Mouse (Mus musculus): ENCODE measurements at regions not wholly inside any gene's neighbourhood (a gene's known extent, or its start where the extent isn't known, plus 50 kb on each side); places are given as distances from the start of the nearest gene placed in this dataset.

DNA sequence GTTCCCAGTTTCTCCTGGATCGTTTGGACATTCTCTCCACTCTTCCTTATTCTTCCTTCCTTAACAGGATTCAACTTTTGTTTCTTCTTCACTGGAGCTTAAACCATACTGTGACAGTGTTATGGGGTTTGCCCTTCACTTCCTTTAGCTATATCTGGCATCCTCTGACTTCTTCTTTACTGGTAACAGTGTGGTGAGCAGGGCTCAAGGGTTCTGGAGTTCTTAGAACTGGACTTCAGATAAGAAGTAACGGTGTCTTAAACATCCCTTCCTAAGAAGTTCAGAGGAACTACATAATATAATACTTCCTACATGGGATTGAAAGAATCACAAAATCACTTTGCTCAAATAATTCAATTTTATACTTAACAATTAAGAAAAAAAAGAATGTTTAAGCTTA lies 237.5 kb upstream of the Cited2 start:
- peak; percentile 66 for ATAC-seq (ENCODE audit: poor library complexity, severe bottlenecking)

DNA sequence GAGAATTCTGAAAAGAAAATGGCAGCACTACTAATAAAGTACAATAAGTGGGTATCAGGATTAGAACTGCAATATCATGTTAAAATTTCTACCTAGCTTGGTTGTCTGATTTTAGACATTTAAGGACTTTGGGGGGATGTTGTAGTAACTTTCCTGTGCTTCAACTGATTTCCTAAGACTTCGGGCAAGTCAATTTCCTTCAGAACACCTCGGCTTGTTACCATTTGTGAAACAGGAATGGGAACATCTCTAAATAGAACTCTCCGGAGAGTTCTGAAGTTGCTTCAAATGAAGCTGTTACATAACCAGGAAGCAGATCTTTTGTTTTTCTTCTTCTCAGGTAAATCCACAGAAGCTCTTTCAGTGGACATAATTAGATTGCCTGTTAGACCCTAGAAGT lies 237.0 kb upstream of the Cited2 start:
- ATAC-seq (ENCODE audit: poor library complexity, severe bottlenecking), result peak; percentile 37

DNA sequence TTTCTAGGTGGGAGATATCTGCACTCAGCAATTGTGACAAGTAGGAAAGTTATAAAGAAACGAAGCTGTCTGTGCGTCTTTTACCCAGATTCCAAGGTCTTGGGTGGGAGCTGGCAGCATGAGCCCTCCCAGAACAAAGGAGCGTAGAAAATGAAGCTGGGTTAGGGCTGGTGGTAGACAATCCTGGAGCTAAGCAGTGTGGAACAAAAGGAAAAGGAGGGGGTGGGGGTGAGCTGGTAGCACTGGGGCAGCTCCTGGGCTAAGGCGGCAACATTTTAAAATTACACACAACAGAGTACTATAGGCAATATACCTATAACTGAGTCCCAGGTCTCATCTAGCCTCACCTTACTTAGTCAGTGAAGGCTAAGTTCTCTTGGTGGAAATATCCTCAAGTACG lies 235.6 kb upstream of the Cited2 start:
- ATAC-seq (ENCODE audit: poor library complexity, severe bottlenecking), result no peak

DNA sequence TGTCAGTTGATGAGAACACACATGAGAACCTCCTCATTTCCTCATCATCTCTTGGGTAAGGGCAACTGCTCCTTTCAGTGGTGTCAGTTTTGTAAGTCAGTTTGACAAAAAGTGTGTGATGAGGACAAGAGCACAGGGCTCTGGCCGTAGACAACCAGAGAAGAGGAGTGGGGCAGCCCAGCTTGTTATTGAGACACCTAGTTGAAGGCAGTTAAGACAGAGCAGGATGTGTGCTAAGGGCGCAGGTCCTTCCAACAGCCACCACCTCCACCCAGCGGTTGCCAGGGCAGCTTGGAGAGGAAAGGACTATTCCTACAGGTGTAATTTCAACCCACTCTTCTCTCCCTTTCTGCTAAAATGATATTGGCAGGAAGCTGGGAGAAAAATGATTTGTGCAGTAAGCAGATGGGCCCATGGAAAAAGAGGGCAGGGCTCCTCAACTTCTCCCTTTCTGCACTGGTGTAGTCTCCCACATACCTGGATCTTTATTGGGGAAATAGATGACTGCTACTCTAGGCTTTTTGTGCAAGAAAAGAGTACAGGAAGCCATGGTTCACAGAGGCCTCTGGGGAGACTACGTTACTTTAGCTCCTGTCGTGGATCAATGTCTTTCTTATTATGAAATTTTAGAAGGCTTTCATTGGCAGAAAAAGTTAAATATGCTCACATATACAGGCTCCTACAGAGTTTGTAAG lies 231.3 kb upstream of the Cited2 start:
- peak; percentile 96 for ATAC-seq (ENCODE audit: poor library complexity, severe bottlenecking)

DNA sequence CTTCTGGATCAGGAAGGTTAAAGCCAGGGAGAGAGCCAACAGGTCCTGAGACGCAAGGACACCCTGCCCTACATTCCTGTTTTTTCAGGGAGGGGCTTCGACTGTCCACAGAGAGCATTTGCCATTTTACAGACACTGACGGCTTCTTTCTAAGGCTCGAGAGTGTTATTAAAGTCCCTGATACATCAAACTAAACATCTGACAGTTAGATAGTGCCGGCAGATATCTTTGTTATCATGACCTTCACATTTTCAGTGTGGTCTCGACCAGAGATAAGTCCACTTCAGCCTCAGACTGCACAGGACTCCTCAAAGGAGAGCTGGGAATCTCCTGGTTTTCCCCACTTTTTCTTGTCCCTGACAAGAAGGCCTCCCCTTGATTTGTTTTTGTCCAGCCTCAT lies 229.9 kb upstream of the Cited2 start:
- ATAC-seq (ENCODE audit: poor library complexity, severe bottlenecking), result no peak

DNA sequence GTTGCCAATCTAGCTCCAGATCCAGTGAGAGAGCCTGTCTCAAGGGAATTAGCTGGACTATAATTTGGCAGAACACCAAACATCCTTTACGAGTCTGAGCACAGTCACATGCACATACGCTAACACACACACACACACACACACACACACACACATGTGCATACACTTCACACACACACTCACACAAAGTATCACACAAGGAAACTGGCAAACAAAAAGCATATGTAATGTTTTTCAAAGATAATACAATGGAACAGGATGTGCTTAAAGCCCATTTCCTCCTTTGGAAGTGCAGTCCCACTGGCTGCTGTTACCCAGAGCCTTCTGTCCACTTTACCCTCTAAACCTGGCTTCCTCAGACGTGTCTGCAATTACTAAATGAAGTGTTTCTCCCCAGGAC lies 226.2 kb upstream of the Cited2 start:
- ATAC-seq (ENCODE audit: poor library complexity, severe bottlenecking), result no peak

DNA sequence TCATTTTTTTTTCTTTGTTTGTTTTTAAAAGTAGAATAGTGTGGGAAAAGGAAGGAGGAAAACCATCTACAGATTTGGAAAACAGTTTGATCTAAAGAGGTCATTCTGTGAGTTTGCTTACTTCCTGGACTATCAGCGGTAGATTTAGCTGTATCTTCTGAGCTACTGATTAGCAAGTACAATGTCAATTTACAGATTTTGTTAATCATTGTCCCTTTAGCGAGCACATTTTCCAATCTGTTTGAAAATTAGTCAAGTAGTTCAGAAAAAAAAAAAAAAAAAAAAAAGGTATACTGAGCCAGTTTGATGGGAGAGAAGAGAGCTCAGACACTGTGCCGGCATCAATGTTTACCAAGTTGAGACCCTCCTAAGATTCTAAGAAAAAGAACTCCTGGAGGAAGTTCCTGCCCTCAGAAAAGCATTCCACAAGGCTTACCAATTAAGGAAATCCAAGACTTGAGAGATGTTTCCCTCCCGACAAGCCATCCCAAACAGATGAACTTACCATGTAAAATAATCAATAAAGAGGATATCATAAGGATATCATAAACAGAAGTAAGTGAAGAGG lies 212.3 kb upstream of the Cited2 start:
- ATAC-seq (ENCODE audit: poor library complexity, severe bottlenecking), result no peak

DNA sequence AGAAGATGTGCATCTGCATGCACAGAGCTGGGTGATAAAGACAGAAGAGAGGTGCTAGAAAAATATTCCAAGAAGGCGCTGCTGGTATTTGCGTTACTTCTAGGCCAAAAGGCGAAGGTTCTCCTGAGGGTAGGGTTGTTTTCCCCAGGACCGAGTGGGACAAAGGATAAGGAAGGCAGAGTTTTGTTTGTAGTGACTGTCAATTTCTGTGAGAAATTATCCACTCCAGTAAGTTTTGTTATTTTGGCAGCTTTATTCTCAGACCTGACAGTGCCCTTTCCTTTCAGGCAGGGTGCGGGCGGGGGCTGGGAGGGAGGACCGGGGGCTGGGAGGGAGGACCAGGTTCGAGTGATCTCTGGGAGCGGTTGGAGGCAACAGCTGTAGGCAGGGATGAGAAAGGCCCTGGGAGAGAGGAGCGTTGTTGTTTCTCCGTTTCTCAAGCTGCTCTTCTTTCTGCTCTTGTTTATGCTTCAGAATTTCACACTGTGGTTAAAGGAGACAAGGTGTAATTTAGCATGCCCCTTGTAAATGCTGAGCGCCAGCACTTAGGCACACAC lies 211.2 kb upstream of the Cited2 start:
- ATAC-seq (ENCODE audit: poor library complexity, severe bottlenecking), result no peak

- no peak for ATAC-seq (ENCODE audit: poor library complexity, severe bottlenecking)
These were observed 210.5 kb upstream of the Cited2 start for GRCm38 (mm10) chr10:17512487-17512886.

DNA sequence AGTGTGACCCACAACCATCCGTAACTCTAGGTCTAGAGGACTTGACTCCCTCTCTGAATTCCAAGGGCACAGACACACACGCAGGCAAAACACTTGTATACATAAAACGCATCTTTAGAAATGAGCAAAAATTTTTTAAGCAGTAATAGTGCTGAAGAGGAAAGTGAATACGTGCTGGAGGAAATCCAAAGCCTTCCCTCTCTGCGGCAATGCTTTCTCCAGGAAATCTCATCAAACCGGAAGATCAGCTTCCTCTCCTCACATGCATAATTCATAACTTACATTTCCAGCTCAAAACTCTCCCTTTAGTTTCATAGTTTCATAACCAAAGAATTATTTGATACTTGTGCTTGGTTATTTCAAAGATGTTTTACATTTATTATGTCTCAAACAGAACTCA lies 209.3 kb upstream of the Cited2 start:
- no peak for ATAC-seq (ENCODE audit: poor library complexity, severe bottlenecking)

- no peak for ATAC-seq (ENCODE audit: poor library complexity, severe bottlenecking)
These were observed 206.9 kb upstream of the Cited2 start for GRCm38 (mm10) chr10:17516068-17516467.

DNA sequence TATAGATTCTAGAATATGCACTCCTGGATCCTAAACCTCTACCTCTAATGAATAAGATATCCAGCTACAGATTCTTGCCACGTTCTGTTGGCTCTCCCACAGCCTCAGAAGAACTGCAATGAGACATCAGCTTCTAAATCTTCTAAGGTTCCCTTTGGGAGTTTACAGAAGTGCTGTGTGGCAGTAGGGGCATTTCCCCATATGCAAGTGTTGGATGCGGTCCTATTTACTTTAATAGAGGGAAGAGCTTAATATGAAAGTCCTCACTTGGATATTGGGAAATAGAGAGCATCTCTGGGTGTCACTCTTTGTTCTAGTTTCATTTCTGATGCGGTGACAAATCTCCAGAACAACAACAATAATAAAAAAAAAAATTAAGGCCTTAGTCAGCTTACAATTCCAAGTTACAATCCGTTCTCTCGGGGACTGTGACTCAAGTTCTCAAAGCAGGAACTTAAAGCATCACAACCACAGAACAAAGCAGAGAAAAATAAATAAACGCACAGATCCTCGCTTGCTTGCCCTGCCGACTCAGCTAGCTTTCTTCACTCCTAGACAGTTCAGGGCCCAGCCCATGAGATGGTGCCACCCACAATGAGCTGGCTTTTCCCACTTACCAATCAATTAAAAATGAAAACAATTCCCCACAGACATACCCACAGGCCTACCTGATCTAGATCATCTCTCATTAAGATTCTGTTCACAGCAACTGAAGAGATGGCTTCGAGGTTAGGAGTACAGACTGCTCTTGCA lies 204.4 kb upstream of the Cited2 start:
- ATAC-seq (ENCODE audit: poor library complexity, severe bottlenecking), result peak; percentile 78

GRCm38 (mm10) chr10:17522026-17522541 lies 200.9 kb upstream of the Cited2 start:
- peak; percentile 80 for ATAC-seq (ENCODE audit: poor library complexity, severe bottlenecking)

- no peak for ATAC-seq (ENCODE audit: poor library complexity, severe bottlenecking)
These were observed 199.3 kb upstream of the Cited2 start for GRCm38 (mm10) chr10:17523558-17524328.

- peak; percentile 79 for ATAC-seq (ENCODE audit: poor library complexity, severe bottlenecking)
These were observed 195.8 kb upstream of the Cited2 start for GRCm38 (mm10) chr10:17527151-17527737.

GRCm38 (mm10) chr10:17528116-17528515 lies 194.9 kb upstream of the Cited2 start:
- peak; percentile 46 for ATAC-seq (ENCODE audit: poor library complexity, severe bottlenecking)

DNA sequence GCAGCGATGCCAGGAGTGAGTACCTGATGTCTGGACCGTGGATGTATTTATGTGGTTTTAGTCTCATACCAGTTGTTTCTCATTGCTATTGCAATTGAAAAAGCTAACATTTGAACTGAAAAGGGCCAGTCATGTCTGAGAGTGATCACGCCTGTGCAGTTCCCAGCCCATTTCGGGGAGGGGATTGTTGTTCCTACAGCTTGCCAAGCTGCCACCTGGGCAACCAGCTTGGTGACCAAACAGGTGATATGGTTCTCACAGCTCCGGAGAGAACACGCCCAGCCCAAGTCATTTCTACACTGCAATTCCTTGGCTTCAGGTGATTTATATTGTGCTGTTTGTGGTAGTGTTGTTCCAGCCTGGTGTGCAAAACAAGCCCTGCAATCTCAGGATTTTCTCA lies 194.2 kb upstream of the Cited2 start:
- ATAC-seq (ENCODE audit: poor library complexity, severe bottlenecking), result no peak

GRCm38 (mm10) chr10:17529851-17530509 lies 193.0 kb upstream of the Cited2 start:
- ATAC-seq (ENCODE audit: poor library complexity, severe bottlenecking), result no peak

DNA sequence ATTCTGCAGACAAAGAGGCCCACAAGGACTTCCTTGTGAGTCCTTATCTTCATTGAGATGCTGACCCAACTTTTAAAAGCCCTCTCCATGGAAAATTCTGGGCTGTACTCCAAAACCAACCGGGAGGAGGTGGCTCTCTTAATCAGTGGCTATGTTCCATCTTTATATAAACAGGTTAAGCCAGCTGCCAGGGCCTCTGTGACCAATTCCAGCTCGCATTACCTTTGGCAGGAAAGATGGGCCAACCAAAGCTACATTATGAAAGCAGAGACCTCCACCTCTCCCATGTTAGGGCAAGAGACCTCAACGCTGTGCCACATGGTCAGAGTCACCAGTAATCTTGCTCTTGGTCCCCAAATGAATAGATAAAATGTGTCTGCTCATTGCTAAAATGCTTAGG lies 192.0 kb upstream of the Cited2 start:
- no peak for ATAC-seq (ENCODE audit: poor library complexity, severe bottlenecking)

DNA sequence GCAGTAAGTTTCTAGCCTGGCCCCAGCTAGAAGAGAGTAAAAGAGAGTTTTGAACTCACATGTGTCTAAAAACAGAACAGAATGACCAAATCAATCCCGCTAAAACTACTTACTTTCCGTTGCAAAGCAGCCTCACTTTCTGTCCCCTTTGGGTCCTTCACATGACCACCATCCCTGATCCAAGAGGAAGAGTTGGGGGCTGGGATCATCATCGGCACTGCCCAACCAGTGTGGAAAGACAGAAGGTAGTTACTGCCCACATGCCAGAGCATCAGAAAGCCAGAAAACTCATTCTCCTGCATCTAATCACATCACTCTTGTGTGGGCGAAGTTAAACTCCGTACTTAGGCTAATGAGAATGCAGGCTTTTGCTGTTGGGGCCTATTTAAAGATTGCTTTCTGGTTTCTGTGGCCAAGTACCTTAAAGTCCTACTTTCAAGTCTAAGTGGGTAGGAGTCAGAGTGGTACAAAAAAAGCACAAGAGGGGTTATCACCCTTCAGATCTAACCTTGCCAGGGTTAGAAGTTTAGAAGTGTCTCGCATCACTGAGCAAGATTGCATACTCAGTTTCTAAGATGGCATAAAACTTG lies 184.0 kb upstream of the Cited2 start:
- ATAC-seq (ENCODE audit: poor library complexity, severe bottlenecking), result no peak
